Mouse (Mus musculus): Measurements from ENCODE around the gene Dab2ip.

Gene Dab2ip

GRCm38 (mm10) chr2:35652984-35653383 is 94.9 kb downstream of the Dab2ip start:
- DNase-seq (ENCODE audit: low spot score in 2 of 2), result no peak

GRCm38 (mm10) chr2:35654795-35655194 is 96.7 kb downstream of the Dab2ip start:
- DNase-seq (ENCODE audit: low spot score in 2 of 2), result no peak

DNA sequence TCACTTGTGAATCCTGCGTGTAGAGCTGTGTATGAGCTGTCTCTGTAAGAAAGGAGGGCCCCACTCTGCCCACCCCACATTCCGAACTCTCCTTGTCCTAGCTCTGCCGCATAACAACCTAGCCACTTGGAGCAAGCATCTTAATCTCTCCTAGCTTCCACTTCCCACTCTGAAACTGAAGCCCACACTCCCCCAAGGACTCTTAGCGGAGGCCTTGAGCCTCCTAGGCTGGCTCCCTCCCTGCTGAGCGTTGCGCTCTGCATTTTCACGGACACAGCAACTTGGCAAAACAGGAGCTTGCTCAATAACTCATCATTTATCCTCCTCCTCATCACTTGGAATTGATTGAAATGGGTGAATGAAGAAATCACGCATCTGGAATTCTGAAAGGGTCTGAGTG is 97.9 kb downstream of the Dab2ip start:
- no peak for DNase-seq (ENCODE audit: low spot score in 2 of 2)

GRCm38 (mm10) chr2:35658311-35658710 is 100.2 kb downstream of the Dab2ip start:
- no peak for DNase-seq (ENCODE audit: low spot score in 2 of 2)

- no peak for DNase-seq (ENCODE audit: low spot score in 2 of 2)
Observed at GRCm38 (mm10) chr2:35659578-35660194, 101.6 kb downstream of the Dab2ip start.

GRCm38 (mm10) chr2:35660953-35661374 is 102.9 kb downstream of the Dab2ip start:
- peak in 1 of 2 experiments; percentile 63 for DNase-seq (ENCODE audit: low spot score in 2 of 2)

DNA sequence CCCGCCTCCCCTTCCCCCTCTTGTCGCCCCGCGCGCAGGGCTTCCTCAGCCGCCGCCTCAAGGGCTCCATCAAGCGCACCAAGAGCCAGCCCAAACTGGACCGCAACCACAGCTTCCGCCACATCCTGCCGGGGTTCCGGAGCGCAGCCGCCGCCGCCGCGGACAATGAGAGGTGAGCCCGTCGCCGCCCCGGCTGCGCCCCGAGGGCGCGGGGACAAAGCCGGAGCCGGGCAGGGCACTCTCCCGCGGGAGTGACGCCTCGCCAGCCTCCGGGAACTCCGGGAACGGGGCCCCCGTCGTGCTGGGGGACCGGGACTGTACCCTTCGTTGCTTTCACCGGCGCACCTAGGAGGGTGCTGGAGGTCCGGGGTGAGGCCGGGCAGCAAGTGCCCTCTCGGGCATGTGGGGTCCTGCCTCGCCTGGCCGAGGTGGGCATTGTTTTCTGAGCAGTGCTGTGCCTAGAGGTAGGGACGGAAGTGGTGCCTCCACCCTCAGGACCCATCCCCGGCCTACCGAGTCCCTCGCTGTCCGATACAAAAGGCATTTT is 103.5 kb downstream of the Dab2ip start:
- peak in 1 of 2 experiments; percentile 28 for DNase-seq (ENCODE audit: low spot score in 2 of 2)

DNA sequence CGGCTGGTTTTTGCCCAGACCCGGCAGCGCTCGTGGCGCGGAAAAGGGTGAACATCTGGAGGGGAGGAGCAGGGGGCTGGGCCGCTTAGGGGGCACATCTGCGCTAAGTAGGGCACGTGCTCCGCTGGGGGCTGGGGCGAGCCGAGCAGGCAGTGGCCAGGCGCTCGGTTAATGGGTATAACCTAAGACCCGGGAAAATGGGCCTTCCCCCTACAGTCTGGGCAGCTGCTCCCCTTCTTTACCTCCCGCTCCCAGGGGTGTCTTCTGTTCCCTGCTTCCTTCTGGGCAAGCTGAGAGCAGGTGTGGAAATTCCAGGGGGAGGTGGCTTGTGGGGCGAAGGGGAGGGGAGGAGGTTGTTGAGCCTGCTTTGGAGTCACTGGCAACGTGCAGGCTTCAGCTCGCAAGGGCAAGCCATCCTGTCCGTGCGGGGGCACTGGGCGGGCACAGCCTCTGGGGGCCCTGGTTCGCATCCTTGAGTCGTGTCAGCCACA is 104.0 kb downstream of the Dab2ip start:
- DNase-seq (ENCODE audit: low spot score in 2 of 2), result peak in 1 of 2 experiments; percentile 39

- peak in 1 of 2 experiments; percentile 17 for DNase-seq (ENCODE audit: low spot score in 2 of 2)
Observed at GRCm38 (mm10) chr2:35662738-35663550, 104.9 kb downstream of the Dab2ip start.

- no peak for DNase-seq (ENCODE audit: low spot score in 2 of 2)
Observed at GRCm38 (mm10) chr2:35667746-35668145, 109.7 kb downstream of the Dab2ip start.

DNA sequence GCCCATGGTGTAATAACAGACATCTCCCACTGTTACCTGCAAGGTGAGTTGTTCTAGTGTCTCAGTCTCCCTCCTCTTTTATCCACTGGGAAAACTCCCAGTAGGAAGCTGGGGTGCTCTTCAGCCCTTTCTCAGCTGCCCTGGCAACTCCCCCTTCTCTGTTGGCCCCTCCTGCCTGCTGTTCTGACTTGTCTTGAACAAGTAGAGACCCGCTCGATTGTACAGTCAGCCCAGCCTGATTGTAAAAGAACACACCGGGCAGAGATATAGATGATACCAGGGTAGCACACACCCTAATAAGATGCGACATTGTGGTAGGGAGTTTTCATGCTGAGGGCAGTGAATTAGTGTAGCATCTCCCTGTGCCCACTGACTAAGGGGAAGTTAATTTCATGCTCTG is 111.2 kb downstream of the Dab2ip start:
- DNase-seq (ENCODE audit: low spot score in 2 of 2), result no peak

DNA sequence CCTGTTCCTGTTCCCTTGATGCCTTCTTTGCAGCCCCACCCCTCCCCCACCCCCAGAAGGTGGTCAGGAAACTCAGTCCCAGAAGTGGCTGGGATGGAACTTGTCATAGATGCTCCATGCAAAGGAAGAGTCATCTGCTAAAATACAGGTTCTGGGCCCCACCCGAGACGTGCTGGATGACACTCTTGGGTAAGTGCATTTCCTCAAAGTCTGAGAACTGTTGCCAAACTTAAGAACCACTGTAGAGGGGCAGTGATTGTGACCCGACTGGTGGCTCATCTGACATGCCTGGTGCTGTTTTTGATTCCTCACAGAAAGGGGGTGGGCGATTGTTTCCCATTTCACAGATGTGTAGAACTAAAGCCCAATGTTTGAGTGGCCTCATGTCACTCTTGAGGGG is 111.7 kb downstream of the Dab2ip start:
- no peak for DNase-seq (ENCODE audit: low spot score in 2 of 2)

- no peak for DNase-seq (ENCODE audit: low spot score in 2 of 2)
Observed at GRCm38 (mm10) chr2:35670300-35670699, 112.2 kb downstream of the Dab2ip start.

- no peak for DNase-seq (ENCODE audit: low spot score in 2 of 2)
Observed at GRCm38 (mm10) chr2:35671980-35672910, 114.2 kb downstream of the Dab2ip start.

DNA sequence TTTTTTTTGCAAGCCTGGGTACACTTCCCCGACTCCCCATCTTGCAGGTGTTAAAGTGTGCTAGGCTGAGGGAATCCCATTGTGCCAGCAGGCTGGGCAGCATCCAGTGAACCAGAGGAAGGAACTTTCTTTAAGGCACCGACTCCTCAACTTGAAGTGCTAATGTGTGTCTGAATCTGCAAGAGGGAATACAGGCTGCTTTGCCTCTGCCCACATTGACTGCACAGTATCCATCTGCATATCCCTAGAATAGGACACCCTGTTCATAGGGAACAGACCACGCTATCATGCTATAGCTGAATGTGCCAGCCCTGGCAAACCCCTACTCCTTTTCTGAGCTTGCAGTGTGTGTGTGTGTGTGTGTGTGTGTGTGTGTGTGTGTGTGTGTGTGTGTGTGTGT is 115.1 kb downstream of the Dab2ip start:
- peak in 1 of 2 experiments; percentile 56 for DNase-seq (ENCODE audit: low spot score in 2 of 2)

DNA sequence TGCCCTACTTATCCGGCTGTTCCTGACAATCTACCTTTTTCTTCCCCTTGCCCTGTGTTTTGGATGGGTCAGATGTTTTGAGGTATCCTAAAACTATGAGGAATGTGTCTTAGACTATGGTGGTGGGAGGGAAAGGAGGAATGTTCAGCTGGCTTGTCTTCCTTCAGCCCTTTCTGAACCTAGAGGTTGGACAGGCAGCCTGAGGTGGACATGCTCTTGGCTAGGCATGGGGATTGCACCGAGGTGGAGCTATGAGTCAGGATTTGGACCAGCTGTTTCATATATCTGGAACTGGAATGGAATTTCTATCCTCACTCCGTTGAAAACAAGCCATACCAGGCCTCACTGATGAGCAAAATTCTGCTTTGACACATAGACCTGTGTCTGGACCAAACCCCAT is 115.9 kb downstream of the Dab2ip start:
- no peak for DNase-seq (ENCODE audit: low spot score in 2 of 2)

GRCm38 (mm10) chr2:35674431-35674830 is 116.4 kb downstream of the Dab2ip start:
- DNase-seq (ENCODE audit: low spot score in 2 of 2), result no peak

DNA sequence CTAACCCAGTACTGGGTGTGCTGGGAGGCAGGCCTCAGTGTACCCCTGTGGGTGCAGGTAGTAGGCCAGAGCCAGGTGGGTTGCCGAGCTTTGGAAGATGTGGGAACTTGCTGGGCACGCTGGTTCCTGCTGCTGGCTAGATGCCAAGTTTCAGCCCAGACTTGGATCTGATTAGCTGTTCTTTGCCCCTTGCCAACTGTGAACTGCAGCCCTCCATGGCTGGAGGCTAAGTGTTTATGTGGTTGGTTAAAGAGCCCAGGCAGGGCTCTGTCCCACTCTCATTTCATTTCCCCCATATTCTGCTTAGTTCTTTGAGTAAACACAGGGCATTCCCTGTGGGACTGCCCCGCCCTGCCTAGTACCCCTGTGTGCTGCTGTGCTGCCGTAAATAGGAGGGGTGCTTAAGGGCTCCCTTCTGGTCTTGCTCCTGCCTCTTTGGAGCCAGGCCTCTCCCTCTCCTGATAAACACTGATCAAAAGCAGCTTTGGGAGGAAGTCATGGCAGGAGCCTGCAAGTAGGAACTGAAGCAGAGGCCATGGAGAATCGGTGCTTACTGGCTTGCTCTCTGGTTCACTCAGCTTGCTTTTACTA is 118.1 kb downstream of the Dab2ip start:
- DNase-seq (ENCODE audit: low spot score in 2 of 2), result no peak

GRCm38 (mm10) chr2:35677855-35678254 is 119.8 kb downstream of the Dab2ip start:
- peak in 1 of 2 experiments; percentile 32 for DNase-seq (ENCODE audit: low spot score in 2 of 2)

GRCm38 (mm10) chr2:35678440-35678839 is 120.4 kb downstream of the Dab2ip start:
- DNase-seq (ENCODE audit: low spot score in 2 of 2), result no peak
